Mouse (Mus musculus) neural tube, embryonic 14.5 days (tissue): ENCODE measurements around the gene Lingo3. TPM values are rescaled to one million over a fixed set of nuclear protein-coding genes. Genes with fewer than 3 reads are reported as not detected.

ENCODE experiments used
- ATAC-seq: fragments of 200-750 bp; cut with Nextera tagmentation; 2 replicates; pipeline ENCODE4 v1.8.0; 2017; ENCODE audit warnings: low read depth, mild to moderate bottlenecking, moderate TSS enrichment, moderate library complexity
- H3K27ac ChIP-seq: fragments of 300-500 bp; sonication (generic); 2 replicates; pipeline ENCODE4 v1.5.1; 2014; ENCODE audit warnings: low read depth, mild to moderate bottlenecking, control low read depth, low read length, moderate library complexity, mixed read lengths
- H3K27me3 ChIP-seq: fragments of 300-500 bp; sonication (generic); 2 replicates; pipeline ENCODE4 v1.6.1; 2014; ENCODE audit warnings: low read length; ENCODE audit not compliant: control insufficient read depth, insufficient read depth
- H3K36me3 ChIP-seq: fragments of 300-500 bp; sonication (generic); 2 replicates; pipeline ENCODE4 v1.6.1; 2014; ENCODE audit warnings: low read length, mixed read lengths; ENCODE audit not compliant: control insufficient read depth, insufficient read depth
- H3K4me1 ChIP-seq: fragments of 300-500 bp; sonication (generic); 2 replicates; pipeline ENCODE4 v1.6.1; 2014; ENCODE audit warnings: low read length; ENCODE audit not compliant: control insufficient read depth, insufficient read depth
- H3K4me2 ChIP-seq: fragments of 300-500 bp; sonication (generic); 2 replicates; pipeline ENCODE4 v1.6.1; 2014; ENCODE audit warnings: mild to moderate bottlenecking, low read depth, low read length, control low read depth
- H3K4me3 ChIP-seq: fragments of 300-500 bp; sonication (generic); 2 replicates; pipeline ENCODE4 v1.5.1; 2014; ENCODE audit warnings: low read depth, low read length, control low read depth, mixed read lengths
- H3K9ac ChIP-seq: fragments of 300-500 bp; sonication (generic); replicated peaks from 2 replicates; pipeline ENCODE4 v1.6.1; 2014; ENCODE audit warnings: low read depth, mild to moderate bottlenecking, control low read depth, low read length, mixed read lengths
- H3K9me3 ChIP-seq: fragments of 300-500 bp; sonication (generic); 2 replicates; pipeline ENCODE4 v1.6.1; 2016; ENCODE audit warnings: low read length; ENCODE audit not compliant: control insufficient read depth
- WGBS: fragments of 180-500 bp; shearing (Covaris S2); extraction: QIAGEN DNeasy Blood & Tissue Kit; methylation state at CpG from one replicate; pipeline ENCODE4 v1.1.7; 2014; 5-methylcytosine and 5-hydroxymethylcytosine counted together
- polyA plus RNA-seq: library from polyadenylated mRNA; unstranded; fragments of >200 nt; fragmentation: Nextera tagmentation; extraction: Ambion mirVana; gene quantifications from 2 replicates; pipeline ENCODE4 v1.2.1, GENCODE M21; 2014

The Lingo3 gene
- polyA plus RNA-seq, 1 experiment from 2014 or later: 12.0 TPM

DNA sequence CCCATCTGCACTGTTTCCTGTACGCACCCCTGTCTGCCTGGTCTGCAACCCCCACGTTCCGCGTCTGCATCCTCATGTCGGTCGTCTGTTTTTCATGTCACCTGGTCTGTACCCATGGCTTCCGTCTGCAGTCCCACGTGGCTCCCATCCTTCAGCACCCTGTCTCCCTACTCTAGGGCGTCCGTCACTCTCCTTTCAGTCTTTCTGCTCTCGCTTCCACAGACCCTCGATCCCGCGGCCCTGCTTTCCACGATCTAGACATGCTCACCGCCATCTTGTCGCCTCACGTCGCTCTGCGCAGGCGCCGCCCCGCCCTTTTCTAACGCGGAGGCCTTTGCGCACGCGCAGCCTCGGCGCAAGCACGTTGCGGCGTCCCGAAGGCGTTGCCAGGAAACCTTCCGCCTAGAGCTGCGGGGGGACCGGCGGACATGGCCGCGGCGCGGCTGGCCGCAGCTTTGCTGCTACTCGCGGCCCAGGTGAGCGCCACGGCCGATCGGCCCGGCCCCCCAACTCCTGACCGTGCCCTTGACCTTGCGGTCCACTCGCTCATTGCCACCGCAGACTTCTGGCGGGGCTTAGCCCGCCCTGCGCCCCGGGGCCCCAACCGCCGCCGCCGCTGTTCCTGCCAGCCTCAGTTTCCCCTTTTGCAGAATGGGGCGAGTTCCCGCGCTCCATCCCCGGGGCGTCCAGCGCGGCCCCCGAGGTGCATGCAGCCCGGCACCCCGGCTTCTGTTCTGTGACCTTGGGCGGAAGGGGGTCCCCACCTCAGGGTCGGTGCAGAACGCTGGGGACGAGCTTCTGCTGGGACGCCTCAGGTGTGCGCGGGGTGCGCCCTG, 11.3 kb upstream of the Lingo3 start, which contains the start of the genes Lsm7 and Sppl2b:
Lsm7 (minus strand) TSS at position 297 of the 836 bp plus-strand sequence.
Sppl2b (plus strand) TSS at position 363 of the 836 bp plus-strand sequence.
- Histone ChIP-seq H3K9me3 (no peaks in the 10 kb centered on the region), H3K4me1 (peaks cover 22% of the 10 kb centered on the region), H3K27ac (peak within 1 kb of the TSS; percentile 40), H3K36me3 (peaks cover 19% of the 10 kb centered on the region), H3K27me3 (peaks cover 2% of the 10 kb centered on the region; the same call in 1 of the 2 replicates), H3K4me3 (peak within 1 kb of the TSS; percentile 99), H3K9ac (peak within 1 kb of the TSS; percentile 82), H3K4me2 (peak within 1 kb of the TSS; percentile 99)
- under 1% methylated on average over 80 of the region's 81 CpGs for WGBS
- ATAC-seq: peak; percentile 76

DNA sequence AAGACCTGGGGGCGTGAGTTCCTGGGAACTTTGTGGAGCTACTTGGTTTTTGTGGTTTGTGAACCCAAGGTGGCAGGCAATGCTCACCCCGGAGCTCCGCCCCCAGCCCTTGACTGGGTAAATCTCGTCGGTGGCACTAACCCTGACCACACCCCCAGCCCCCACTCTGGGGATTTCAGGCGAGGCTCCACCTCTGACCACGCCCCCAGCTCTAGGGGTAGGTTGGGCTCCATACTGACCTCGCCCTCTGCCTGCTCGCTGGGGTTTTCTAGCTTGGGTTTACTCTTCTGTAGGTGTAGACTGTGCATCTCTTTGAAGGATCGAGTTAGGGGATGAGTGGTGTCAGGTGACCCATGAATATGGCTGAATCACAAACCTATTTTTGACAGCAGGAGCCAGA, 4.7 kb upstream of the Lingo3 start:
- Histone ChIP-seq H3K27me3 (peaks cover 16% of the 10 kb centered on the region), H3K27ac (no peak overlapping the region), H3K9me3 (no peaks in the 10 kb centered on the region), H3K4me1 (no peaks in the 10 kb centered on the region), H3K4me2 (no peak overlapping the region), H3K36me3 (peaks cover 19% of the 10 kb centered on the region), H3K4me3 (no peak overlapping the region), H3K9ac (no peak overlapping the region)
- WGBS: 8% methylated on average over 10 of the region's 10 CpGs
- ATAC-seq: no peak

DNA sequence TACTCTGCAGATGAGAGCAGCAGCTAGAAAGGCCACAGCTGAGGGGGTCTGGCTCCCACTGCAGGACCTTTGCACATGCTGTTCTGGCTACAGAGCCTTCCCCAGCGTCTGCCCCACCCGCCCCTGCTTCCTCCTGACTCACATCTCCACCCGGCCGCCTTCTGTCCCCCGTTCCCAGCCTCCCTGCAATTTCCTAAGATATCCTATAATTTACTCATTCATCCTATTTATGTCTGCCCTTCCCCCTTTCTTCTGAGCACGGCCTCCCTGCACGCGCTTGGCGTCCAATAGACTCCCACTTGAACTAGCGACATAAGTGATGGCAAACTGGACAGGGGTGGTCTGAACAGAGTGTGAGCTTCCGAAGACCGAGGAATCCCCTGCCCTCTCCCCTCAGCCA, 1.9 kb upstream of the Lingo3 start:
- peaks cover 28% of the 10 kb centered on the region for H3K27me3 ChIP-seq
- ATAC-seq: no peak
- H3K9ac ChIP-seq: no peak overlapping the region
- H3K36me3 ChIP-seq: 0 out of 2 replicates have a peak, but pooled peaks cover 4% of the 10 kb centered on the region
- no peak overlapping the region for H3K27ac ChIP-seq
- no peak overlapping the region for H3K4me3 ChIP-seq
- H3K4me1 ChIP-seq: no peaks in the 10 kb centered on the region
- no peak overlapping the region for H3K4me2 ChIP-seq
- H3K9me3 ChIP-seq: no peaks in the 10 kb centered on the region
- WGBS: 76% methylated on average over 12 of the region's 12 CpGs

DNA sequence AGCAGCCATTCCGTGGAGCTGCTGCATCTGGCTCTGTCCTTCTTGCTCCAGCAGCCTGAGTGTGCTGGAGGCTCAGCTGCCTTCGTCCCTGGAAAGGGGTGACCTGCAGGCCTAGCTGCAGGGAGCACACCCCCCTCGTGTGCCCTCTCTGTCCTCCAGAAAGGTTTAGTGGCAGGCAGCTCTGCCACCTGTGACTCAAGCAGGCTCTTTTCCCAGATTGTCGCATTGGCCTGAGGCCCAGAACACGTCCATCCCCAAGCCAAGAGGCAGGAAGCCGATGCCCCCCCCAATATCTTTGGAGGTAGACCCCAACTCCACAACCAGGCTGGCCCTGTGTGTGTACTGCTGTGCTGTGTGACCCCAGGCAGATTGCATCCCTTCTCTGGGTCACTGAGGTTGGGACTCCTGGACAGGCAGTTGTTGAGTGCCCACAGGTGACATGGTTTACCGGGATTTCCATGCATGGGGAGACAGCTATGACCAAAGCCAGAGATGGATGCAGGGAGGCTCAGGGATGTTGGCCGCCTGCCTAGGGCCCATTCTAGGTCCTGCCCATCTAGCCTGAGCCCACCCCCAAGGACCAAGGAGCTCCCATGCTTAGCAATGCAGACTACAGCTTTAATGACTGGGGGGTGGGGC, 1.3 kb upstream of the Lingo3 start:
- WGBS: 78% methylated on average over 8 of the region's 8 CpGs
- Histone ChIP-seq H3K4me3 (no peak overlapping the region), H3K4me2 (no peak overlapping the region)

DNA sequence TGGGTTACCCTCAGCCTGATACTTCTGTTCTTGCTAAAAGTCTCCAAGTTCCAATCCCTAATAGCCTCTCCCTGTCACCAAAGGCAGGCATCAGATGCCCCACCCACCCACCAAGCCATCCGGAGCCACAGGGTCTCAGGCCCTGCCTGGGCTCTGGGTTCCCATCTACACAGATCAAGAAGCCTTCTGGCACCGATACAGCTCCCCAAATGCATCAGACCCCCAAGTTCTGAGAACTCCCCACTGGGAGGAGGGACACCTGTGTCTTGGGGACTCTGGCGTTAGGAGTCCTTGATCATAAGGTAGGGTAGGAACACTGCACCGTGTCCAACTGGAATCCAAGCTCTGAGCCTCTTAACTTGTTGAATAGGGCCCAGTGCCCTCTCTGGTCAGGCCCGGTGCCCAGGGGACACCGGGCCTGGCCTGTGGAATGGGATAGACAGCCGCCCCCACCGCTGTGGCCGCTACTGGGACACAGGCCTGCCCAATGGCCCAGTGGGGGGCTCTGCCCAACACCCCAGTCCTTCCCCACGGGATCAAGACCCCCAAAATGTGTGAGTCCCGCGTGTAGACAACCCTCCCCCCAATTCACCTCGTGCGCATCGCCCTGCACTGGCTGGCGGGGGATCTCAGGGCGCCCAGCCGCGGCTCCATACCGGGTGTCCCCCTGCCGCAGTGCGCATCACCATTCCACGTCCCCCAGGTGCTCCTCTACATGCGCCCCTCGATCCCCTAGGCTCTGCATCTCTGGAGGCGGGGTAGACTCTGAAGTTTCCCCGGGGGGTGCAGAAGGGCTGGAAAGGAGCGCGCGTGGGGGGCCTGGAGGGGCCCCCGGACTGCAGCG, 530 bp downstream of the Lingo3 start:
- 10% methylated on average over 25 of the region's 32 CpGs for WGBS
- H3K9ac ChIP-seq: peak overlapping the region; percentile 66

More for the DNA sequence above, 1.3 kb upstream of the Lingo3 start:
- Histone ChIP-seq H3K27ac (no peak overlapping the region), H3K9me3 (no peaks in the 10 kb centered on the region), H3K27me3 (peaks cover 28% of the 10 kb centered on the region), H3K4me1 (no peaks in the 10 kb centered on the region), H3K36me3 (0 out of 2 replicates have a peak, but pooled peaks cover under 1% of the 10 kb centered on the region), H3K9ac (no peak overlapping the region)
- no peak for ATAC-seq

DNA sequence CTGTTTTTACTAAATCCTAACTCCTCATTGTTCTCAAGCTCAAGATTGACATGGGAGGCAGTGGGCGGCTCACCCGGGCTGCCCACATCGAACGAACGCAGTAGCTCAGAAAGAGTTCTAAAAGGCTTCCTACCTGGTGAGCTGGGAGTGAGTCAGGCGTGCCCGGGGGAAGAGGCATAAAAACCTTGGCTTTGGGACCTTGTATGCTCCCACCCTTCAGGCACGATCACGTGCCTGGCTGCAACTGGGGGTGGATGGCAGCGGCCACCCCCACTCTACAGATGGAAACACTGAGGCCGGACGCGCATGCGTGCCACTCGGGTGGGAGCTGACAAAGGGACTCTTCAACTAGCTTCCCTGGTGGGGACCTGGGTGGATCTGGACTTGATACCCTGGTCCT, 1.5 kb downstream of the Lingo3 start:
- Histone ChIP-seq H3K27ac (no peak overlapping the region), H3K4me3 (no peak overlapping the region), H3K36me3 (no peaks in the 10 kb centered on the region), H3K4me1 (no peaks in the 10 kb centered on the region), H3K9me3 (no peaks in the 10 kb centered on the region), H3K9ac (no peak overlapping the region), H3K4me2 (no peak overlapping the region), H3K27me3 (peaks cover 28% of the 10 kb centered on the region)
- WGBS: 85% methylated on average over 15 of the region's 15 CpGs
- ATAC-seq: no peak

More for the DNA sequence above, 530 bp downstream of the Lingo3 start:
- Histone ChIP-seq H3K4me3 (peak overlapping the region; percentile 46), H3K4me2 (peak overlapping the region; percentile 76), H3K36me3 (no peaks in the 10 kb centered on the region), H3K4me1 (no peaks in the 10 kb centered on the region), H3K9me3 (no peaks in the 10 kb centered on the region), H3K27ac (no peak overlapping the region), H3K27me3 (peaks cover 28% of the 10 kb centered on the region)
- ATAC-seq: peak; percentile 47; the same call in 1 of the 2 replicates

DNA sequence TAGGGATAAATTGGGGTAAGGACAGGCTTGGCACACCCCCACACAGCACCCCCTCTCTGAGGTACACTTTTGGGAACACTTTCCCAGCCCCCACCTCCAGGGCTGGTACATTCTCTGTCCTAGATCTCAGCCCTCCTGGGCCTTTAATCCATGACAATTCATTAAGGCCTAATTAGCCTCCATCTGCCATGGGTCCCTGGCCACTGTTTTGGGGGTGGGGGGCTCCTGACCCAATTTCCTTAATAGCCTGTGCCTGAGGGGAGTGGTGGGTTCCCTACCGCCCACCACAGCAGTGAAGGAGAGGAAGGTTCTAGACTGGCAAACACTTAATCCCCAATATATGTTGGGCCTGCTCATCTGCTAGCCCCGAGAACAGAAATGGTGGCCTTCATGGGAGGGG, 2.2 kb downstream of the Lingo3 start:
- no peak overlapping the region for H3K27ac ChIP-seq
- no peaks in the 10 kb centered on the region for H3K36me3 ChIP-seq
- ATAC-seq: no peak
- no peaks in the 10 kb centered on the region for H3K4me1 ChIP-seq
- H3K27me3 ChIP-seq: peaks cover 28% of the 10 kb centered on the region
- H3K9me3 ChIP-seq: no peaks in the 10 kb centered on the region
- no peak overlapping the region for H3K9ac ChIP-seq
- no peak overlapping the region for H3K4me3 ChIP-seq
- 70% methylated on average over 2 of the region's 2 CpGs for WGBS
- no peak overlapping the region for H3K4me2 ChIP-seq

DNA sequence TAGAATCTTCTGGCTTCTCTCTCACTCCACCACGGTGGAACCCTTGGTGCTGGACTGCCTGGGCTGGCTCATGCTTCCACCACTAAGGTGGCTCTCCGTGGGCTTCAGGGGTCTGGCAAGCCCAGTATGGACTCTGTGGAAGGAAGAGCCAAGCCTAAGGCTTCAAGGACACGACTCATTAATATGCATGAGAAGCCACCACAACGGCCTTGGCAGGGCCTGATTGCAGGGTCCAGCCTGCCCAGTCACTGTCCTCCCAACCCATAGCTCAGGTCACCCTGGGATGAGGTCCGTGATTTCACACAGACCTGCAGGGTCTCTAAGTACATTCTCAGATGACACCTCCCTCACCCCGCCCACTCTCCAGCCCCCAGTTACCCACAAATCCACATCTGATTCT, 4.0 kb downstream of the Lingo3 start:
- Histone ChIP-seq H3K27ac (no peak overlapping the region), H3K36me3 (0 out of 2 replicates have a peak, but pooled peaks cover 3% of the 10 kb centered on the region), H3K9me3 (no peaks in the 10 kb centered on the region), H3K4me3 (no peak overlapping the region), H3K4me2 (no peak overlapping the region), H3K27me3 (peaks cover 29% of the 10 kb centered on the region), H3K4me1 (0 out of 2 replicates have a peak, but pooled peaks cover 3% of the 10 kb centered on the region), H3K9ac (no peak overlapping the region)
- ATAC-seq: no peak
- 65% methylated on average over 6 of the region's 6 CpGs for WGBS
